Mouse (Mus musculus): Measurements from ENCODE around the gene Gm10477.
A peak's percentile ranks its signal among the peaks of the same experiment; 100 is the strongest.
"Not testable (repeated sequence)": the region's sequence is repeated elsewhere in the genome, so short reads cannot be mapped to it uniquely, and the experiment has no call there.

Gm10477 gene

GRCm38 (mm10) chrX:56524442-56524841 is at the start of gene Gm10477:
Gm10477 (plus strand) TSS chrX:56524742.
- DNase-seq (ENCODE audit: low spot score) = not testable (repeated sequence)

DNA sequence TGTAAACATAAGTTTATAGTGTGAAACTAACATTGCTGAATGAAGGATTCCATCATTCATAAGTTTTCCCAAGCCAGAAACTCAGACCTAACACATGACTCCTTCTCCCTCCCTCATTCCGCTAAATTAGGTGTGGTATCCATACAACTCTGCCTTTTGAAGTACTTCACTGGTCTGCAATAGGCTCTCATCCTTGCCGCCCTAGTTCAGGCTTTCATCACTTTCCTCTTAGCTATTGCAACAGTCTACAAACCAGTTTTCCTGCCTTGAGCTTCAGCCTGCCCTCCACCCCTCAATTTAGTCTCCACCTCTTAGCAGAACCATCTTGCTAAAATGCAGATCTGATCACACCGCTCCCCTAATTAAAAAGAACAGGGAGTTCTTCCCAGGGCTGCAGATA is 47.0 kb upstream of the Gm10477 start:
- no peak for DNase-seq (ENCODE audit: low spot score)

DNA sequence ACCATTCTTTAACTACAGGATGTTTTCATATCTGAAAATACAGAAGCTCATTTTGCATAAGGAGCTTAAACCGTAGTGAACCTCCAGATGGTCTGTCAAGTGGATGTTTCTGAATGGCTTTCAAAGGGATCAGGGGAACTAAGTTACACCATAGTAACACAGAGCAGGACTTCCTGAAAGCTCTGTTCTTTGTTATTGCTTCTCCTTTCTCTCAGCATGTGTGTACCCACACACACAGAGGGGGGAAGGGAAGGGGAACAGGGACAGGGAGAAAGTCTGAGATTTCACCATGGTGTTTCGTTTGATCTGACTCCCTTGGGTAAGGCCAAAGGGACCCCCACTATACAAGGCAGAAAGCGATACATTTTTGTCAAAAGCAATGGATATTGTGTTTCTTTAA is 42.6 kb upstream of the Gm10477 start:
- DNase-seq (ENCODE audit: low spot score) = no peak

DNA sequence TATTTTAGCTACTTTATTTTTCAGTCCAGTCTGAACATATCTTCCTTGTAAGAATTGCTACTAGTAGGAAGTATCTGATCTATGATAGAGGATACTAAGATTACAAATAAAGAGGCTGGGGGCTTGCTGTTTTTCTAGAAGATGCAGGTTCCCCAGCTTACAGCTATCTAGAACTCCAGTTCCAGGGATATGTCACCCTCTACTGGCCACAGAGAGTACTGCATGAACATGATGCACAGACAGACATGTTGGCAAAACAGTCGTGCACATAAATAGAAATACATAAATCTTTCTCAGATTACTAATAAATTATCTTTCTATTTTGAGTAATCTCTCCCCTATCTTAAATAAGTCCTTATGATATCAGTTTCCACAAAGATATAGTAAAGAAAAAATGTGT is 34.8 kb upstream of the Gm10477 start:
- peak; percentile 62 for DNase-seq (ENCODE audit: low spot score)

DNA sequence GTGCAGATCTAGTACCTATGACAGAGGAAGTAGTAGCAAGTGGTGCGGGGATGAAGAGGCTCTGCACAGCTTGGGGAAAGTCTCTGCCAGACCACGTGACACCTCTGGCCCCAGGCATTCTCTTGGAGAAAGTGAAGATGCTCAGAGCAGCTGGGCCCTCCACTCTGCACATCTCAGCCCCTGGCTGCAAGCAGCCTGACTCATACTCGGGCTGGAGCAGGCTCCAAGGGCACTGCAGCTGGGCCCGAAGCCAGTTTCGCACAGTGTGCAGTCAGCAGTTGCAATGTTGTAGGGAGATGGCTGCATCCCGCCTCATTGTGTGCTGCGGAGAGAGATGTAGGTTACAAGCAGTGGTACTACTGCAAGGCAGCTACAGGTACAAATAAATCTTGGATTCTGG is 27.3 kb upstream of the Gm10477 start:
- DNase-seq (ENCODE audit: low spot score) = no peak

DNA sequence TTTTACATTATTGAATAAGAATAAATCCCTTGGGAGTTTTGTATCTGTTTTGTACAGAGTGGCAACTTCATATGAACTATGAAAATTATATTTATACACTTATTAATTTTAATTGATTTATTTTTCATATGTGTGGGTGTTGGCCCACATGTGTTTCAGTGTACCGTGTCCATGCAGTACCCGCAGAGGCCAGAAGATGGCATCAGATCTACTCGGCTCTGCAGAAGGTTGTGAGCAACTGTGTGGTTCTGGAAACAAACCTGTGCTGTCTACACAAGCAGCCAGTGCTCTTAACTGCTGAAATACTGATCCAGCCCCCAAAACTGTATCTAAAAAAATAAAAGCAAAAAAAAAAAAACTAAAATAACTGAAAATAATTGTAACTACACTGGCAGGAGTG is 6.7 kb downstream of the Gm10477 start:
- DNase-seq (ENCODE audit: low spot score) = peak; percentile 53

DNA sequence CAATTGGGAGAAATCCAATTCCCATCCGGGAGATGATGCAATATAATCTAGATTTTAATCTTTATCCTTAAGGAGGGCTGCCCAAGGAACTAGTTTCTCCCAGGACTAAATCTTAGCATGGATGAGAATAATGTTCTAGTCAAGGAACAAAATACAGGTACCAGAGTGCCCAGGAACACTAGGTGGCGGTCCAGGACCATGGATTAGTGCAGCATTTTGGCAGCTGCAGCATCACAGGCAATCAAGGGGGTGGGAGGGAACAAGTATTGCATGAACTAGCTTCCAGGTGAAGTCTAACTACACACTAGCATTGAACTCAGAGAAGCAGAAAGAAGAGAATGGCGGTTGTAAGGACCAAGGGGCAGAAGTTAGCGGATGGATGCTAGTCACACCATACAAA is 12.6 kb downstream of the Gm10477 start:
- no peak for DNase-seq (ENCODE audit: low spot score)

DNA sequence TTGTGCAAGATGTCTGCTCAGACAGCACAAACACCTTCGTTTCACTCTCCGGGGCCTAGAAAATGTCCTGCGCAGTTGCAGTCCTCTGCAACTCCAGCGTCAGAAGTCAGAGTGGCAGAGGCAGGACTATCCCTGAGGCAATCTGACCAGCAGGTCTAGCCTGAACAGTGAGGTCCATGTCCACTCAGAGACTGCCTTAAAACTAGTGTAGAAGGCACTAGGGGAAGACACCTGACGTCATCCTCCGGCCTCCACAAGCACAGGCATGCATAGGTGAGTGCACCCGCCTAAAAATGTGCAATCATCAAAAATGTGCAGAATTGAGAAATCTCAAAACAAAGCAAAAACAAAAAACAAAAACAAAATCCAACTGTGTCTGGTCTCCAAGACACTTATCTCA is 25.0 kb downstream of the Gm10477 start, which contains the start of gene Gm648:
TSS of gene Gm648 (minus strand) at position 101 of the 400 bp plus-strand sequence.
- no peak for DNase-seq (ENCODE audit: low spot score)

GRCm38 (mm10) chrX:56553584-56553983 is 29.0 kb downstream of the Gm10477 start:
- DNase-seq (ENCODE audit: low spot score) = no peak

GRCm38 (mm10) chrX:56572465-56572864 is 47.9 kb downstream of the Gm10477 start:
- peak; percentile 7 for DNase-seq (ENCODE audit: low spot score)
